Mouse (Mus musculus) layer of hippocampus, adult 2 months (tissue): Measurements from ENCODE around the gene Tmem91. TPM values are rescaled to one million over a fixed set of nuclear protein-coding genes. Genes with fewer than 3 reads are reported as not detected.

ENCODE experiments used
- DNase-seq, 2 experiments: peaks; one replicate each; pipeline ENCODE4 v3.0.0; 2022; ENCODE audit warnings: low spot score in 2 of 2
- H3K27ac ChIP-seq: fragments of 200-600 bp; 2 replicates; pipeline ENCODE4 v1.8.1; 2022
- H3K4me3 ChIP-seq: fragments of 200-600 bp; 2 replicates; pipeline ENCODE4 v1.8.1; 2022; ENCODE audit warnings: mild to moderate bottlenecking
- CTCF ChIP-seq: fragments of 200-600 bp; conservative IDR thresholded peaks from 2 replicates; pipeline ENCODE4 v1.8.1; 2022; ENCODE audit warnings: antibody characterized with exemption, mild to moderate bottlenecking, moderate library complexity
- total RNA-seq, 2 experiments: library from RNA; stranded (reverse); gene quantifications; 2 replicates each; pipeline ENCODE4 v1.2.3; 2021

Gene Tmem91
- total RNA-seq, 2 experiments from 2014 or later, result 8.6 to 11.6 TPM

- no peak for DNase-seq
- Histone ChIP-seq H3K4me3 (peak overlapping the region; percentile 55), H3K27ac (peak overlapping the region; percentile 78)
- TF ChIP-seq CTCF, result 0 out of 2 replicates have a peak, but pooled peaks have one; percentile 5
These were observed 14.0 kb upstream of the Tmem91 start for GRCm38 (mm10) chr7:25688810-25689586.

- peak; percentile 61 for TF ChIP-seq CTCF
- DNase-seq, result no peak
- H3K27ac ChIP-seq, result peak overlapping the region; percentile 78; the same call in 1 of the 2 replicates
- peak overlapping the region; percentile 55 for H3K4me3 ChIP-seq
These were observed 12.9 kb upstream of the Tmem91 start for GRCm38 (mm10) chr7:25687811-25688401.

GRCm38 (mm10) chr7:25686680-25687531 lies 11.9 kb upstream of the Tmem91 start, which contains the start of gene Tgfb1:
Gene Tgfb1, plus strand, starts transcription at chr7:25687002.
- Histone ChIP-seq H3K4me3 (peak within 1 kb of the TSS; percentile 55), H3K27ac (peak within 1 kb of the TSS; percentile 78)
- peak; percentile 81 for TF ChIP-seq CTCF
- no peak for DNase-seq

GRCm38 (mm10) chr7:25685926-25686470 lies 11.0 kb upstream of the Tmem91 start:
- no peak for DNase-seq
- H3K27ac ChIP-seq, result no peak overlapping the region
- TF ChIP-seq CTCF, result no peak
- no peak overlapping the region for H3K4me3 ChIP-seq

GRCm38 (mm10) chr7:25684659-25685058 lies 9.7 kb upstream of the Tmem91 start:
- Histone ChIP-seq H3K4me3 (no peak overlapping the region), H3K27ac (no peak overlapping the region)
- DNase-seq, result no peak
- TF ChIP-seq CTCF, result no peak

GRCm38 (mm10) chr7:25683474-25684180 lies 8.7 kb upstream of the Tmem91 start:
- no peak for DNase-seq
- no peak overlapping the region for H3K27ac ChIP-seq
- no peak for TF ChIP-seq CTCF
- H3K4me3 ChIP-seq, result no peak overlapping the region

GRCm38 (mm10) chr7:25681341-25682231 lies 6.6 kb upstream of the Tmem91 start:
- no peak for DNase-seq
- TF ChIP-seq CTCF, result no peak
- Histone ChIP-seq H3K27ac (peak overlapping the region; percentile 99), H3K4me3 (peak overlapping the region; percentile 95)

GRCm38 (mm10) chr7:25680514-25681258 lies 5.7 kb upstream of the Tmem91 start, which contains the start of gene B9d2:
Gene B9d2, plus strand, starts transcription at chr7:25680780.
- peak; percentile 93 to 95 for DNase-seq
- Histone ChIP-seq H3K4me3 (peak within 1 kb of the TSS; percentile 95), H3K27ac (peak within 1 kb of the TSS; percentile 99)
- TF ChIP-seq CTCF, result no peak; the same call in none of the 2 replicates

GRCm38 (mm10) chr7:25679971-25680370 lies 5.0 kb upstream of the Tmem91 start:
- H3K4me3 ChIP-seq, result peak overlapping the region; percentile 95

GRCm38 (mm10) chr7:25677013-25677412 lies 2.0 kb upstream of the Tmem91 start:
- no peak for DNase-seq
- H3K4me3 ChIP-seq, result no peak overlapping the region
- H3K27ac ChIP-seq, result no peak overlapping the region

More at GRCm38 (mm10) chr7:25679971-25680370, 5.0 kb upstream of the Tmem91 start:
- no peak for DNase-seq
- TF ChIP-seq CTCF, result peak; percentile 41
- peak overlapping the region; percentile 99 for H3K27ac ChIP-seq

More at GRCm38 (mm10) chr7:25677013-25677412, 2.0 kb upstream of the Tmem91 start:
- TF ChIP-seq CTCF, result no peak
